Mouse (Mus musculus) heart, embryonic 16.5 days (tissue): Measurements from ENCODE around the gene Elmo1. TPM values are rescaled to one million over a fixed set of nuclear protein-coding genes. Genes with fewer than 3 reads are reported as not detected.
A peak's percentile ranks its signal among the peaks of the same experiment; 100 is the strongest.

Source experiments
- ATAC-seq: fragments of 200-750 bp; cut with Nextera tagmentation; replicated peaks from 2 replicates; pipeline ENCODE4 v1.8.0; 2017; ENCODE audit warnings: moderate number of reproducible peaks; ENCODE audit not compliant: insufficient read depth, low FRiP score; ENCODE audit errors: extremely low read depth
- H3K27ac ChIP-seq: fragments of 300-500 bp; sonication (generic); 2 replicates; pipeline ENCODE4 v1.5.1; 2014; ENCODE audit warnings: mild to moderate bottlenecking, low read length, control low read depth, moderate library complexity
- H3K27me3 ChIP-seq: fragments of 300-500 bp; sonication (generic); 2 replicates; pipeline ENCODE4 v1.6.1; 2014; ENCODE audit warnings: low read length, mixed read lengths; ENCODE audit not compliant: control insufficient read depth, insufficient read depth
- H3K36me3 ChIP-seq: fragments of 300-500 bp; sonication (generic); 2 replicates; pipeline ENCODE4 v1.6.1; 2014; ENCODE audit not compliant: control insufficient read depth, insufficient read depth
- H3K4me1 ChIP-seq: fragments of 300-500 bp; sonication (generic); 2 replicates; pipeline ENCODE4 v1.6.1; 2014; ENCODE audit warnings: low read length, mixed read lengths; ENCODE audit not compliant: control insufficient read depth, insufficient read depth
- H3K4me2 ChIP-seq: fragments of 300-500 bp; sonication (generic); 2 replicates; pipeline ENCODE4 v1.6.1; 2014; ENCODE audit warnings: low read depth, mild to moderate bottlenecking, control low read depth, low read length
- H3K4me3 ChIP-seq: fragments of 300-500 bp; sonication (generic); 2 replicates; pipeline ENCODE4 v1.5.1; 2014; ENCODE audit warnings: mild to moderate bottlenecking, control low read depth, low read length
- H3K9ac ChIP-seq: fragments of 300-500 bp; sonication (generic); 2 replicates; pipeline ENCODE4 v1.6.1; 2014; ENCODE audit warnings: low read length, control low read depth
- H3K9me3 ChIP-seq: fragments of 300-500 bp; sonication (generic); replicated peaks from 2 replicates; pipeline ENCODE4 v1.6.1; 2016; ENCODE audit warnings: low read length; ENCODE audit not compliant: control insufficient read depth
- WGBS: fragments of 180-500 bp; shearing (Covaris S2); extraction: QIAGEN DNeasy Blood & Tissue Kit; methylation state at CpG from one replicate; pipeline ENCODE4 v1.1.7; 2014; 5-methylcytosine and 5-hydroxymethylcytosine counted together
- polyA plus RNA-seq: library from polyadenylated mRNA; unstranded; fragments of >200 nt; fragmentation: Nextera tagmentation; extraction: Ambion mirVana; gene quantifications from 2 replicates; pipeline ENCODE4 v1.2.1, GENCODE M21; 2015

The Elmo1 gene
- polyA plus RNA-seq, 1 experiment from 2014 or later = 17.7 TPM

GRCm38 (mm10) chr13:20183512-20184238, 93.3 kb downstream of the Elmo1 start:
- Histone ChIP-seq H3K4me1 (peaks cover 11% of the 10 kb centered on the region), H3K4me3 (no peak overlapping the region), H3K36me3 (no peaks in the 10 kb centered on the region), H3K9ac (no peak overlapping the region), H3K27me3 (no peaks in the 10 kb centered on the region), H3K9me3 (no peaks in the 10 kb centered on the region), H3K4me2 (peak overlapping the region; percentile 3; the same call in 1 of the 2 replicates), H3K27ac (peak overlapping the region; percentile 63)
- no peak for ATAC-seq
- WGBS = 21% methylated on average over 9 of the region's 9 CpGs

DNA sequence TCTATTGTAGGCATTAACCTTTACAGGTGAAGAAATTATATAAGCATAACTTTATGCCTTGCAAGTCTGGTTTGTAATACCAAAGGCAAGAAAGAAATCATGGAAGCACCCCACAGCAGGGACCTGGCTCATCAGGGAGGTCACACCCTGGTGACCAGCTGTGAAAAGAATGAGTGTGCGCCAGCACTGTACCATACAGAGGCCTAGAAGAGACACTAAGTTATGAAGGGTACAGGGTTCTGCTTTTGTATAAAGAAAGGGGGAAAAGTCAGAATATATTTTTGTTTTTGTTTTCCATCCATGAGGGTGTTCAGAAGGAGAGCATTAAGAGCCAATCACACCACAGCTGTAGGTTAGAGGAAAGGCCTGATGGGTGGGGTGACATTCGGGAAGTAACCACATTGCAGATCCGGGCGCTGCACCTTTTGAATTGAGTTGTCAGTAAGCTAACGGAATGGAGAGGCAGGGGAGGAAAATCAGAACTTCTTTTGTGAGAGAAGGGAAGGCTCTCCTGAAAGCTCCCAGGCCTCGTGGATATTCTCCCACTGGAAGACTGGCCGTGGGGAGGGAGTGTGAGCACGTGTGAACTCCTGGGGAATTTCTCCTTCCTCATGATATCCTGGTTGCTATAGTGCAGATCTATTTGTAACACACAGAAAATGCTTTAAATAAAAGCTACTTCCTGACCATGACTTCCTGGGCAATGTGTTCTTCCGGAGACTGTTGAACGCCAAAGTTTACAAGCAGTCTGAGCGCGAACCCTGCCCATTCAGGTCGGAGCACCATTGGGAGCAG, 94.0 kb downstream of the Elmo1 start:
- Histone ChIP-seq H3K27ac (peak overlapping the region; percentile 63), H3K4me2 (peak overlapping the region; percentile 43), H3K4me1 (peaks cover 11% of the 10 kb centered on the region), H3K36me3 (no peaks in the 10 kb centered on the region), H3K9ac (no peak overlapping the region), H3K4me3 (peak overlapping the region; percentile 42), H3K27me3 (no peaks in the 10 kb centered on the region), H3K9me3 (no peaks in the 10 kb centered on the region)
- ATAC-seq = 0 out of 2 replicates have a peak, but pooled peaks have one; percentile 15
- WGBS = 53% methylated on average over 13 of the region's 13 CpGs

DNA sequence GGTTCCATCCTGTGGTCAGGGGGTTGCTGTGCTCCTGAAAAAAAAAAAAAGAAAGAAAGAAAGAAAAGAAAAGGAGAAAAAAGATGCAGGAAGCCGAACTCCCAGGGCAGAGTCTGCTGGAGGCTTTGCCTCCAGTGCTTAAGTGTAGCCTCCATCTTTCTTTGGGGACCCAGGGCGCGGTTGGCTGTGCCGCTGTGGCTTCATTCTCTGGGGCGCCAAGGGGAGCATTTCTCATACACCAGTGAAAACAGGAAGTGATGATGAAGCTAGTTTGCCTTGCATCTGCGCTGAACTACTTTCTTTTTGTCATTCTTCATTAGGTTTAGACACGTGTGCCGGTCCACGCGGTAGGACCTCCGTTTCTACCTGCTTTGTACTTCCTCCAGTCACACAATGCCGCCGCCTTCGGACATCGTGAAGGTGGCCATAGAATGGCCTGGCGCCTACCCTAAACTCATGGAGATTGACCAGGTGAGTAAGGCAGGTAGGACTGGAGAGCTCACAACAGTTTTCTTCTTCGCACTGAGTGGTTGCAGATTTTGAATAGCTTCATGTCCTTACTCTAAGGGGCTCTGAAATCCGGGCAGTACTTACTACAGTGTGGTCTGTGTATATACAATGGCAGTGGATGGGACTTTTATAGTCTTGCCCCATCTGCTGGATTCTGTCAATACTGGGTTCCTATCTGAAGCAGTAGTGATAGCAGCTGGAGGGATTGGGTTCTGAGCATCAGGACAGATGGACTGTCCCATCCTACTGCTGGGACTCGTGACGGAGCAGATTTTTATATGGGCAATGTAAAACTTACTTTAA, 94.8 kb downstream of the Elmo1 start:
- Histone ChIP-seq H3K4me1 (peaks cover 11% of the 10 kb centered on the region), H3K9ac (no peak overlapping the region), H3K27me3 (no peaks in the 10 kb centered on the region), H3K9me3 (no peaks in the 10 kb centered on the region; the same call in 1 of the 2 replicates), H3K4me3 (peak overlapping the region; percentile 42), H3K36me3 (peaks cover 3% of the 10 kb centered on the region), H3K27ac (peak overlapping the region; percentile 63), H3K4me2 (peak overlapping the region; percentile 43)
- ATAC-seq = no peak
- whole genome bisulfite sequencing = 77% methylated on average over 20 of the region's 20 CpGs

DNA sequence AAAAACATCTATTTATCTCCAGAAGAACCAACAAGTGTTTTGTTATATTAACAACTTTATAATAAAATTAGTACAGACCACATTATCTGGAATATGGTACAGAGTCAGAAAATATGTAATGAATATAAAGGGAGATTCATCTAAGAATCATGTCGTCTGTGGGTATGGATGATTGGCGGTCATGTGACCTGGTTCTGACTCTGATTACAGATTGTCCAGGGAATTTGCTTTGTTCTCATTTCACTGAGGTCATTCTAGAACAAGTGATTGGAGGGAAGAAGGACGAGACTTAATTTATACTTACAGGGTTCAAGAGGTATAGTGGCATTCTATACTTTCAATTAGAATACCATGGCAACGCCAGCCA, 95.4 kb downstream of the Elmo1 start:
- Histone ChIP-seq H3K4me1 (peaks cover 11% of the 10 kb centered on the region), H3K27ac (no peak overlapping the region), H3K27me3 (no peaks in the 10 kb centered on the region), H3K36me3 (peaks cover 4% of the 10 kb centered on the region), H3K4me3 (peak overlapping the region; percentile 42; the same call in 1 of the 2 replicates), H3K4me2 (peak overlapping the region; percentile 43), H3K9me3 (no peaks in the 10 kb centered on the region; the same call in 1 of the 2 replicates), H3K9ac (no peak overlapping the region)
- WGBS = 73% methylated on average over 4 of the region's 4 CpGs
- ATAC-seq = no peak

GRCm38 (mm10) chr13:20187647-20188046, 97.3 kb downstream of the Elmo1 start:
- 47% methylated on average over 2 of the region's 2 CpGs for WGBS
- Histone ChIP-seq H3K4me1 (peaks cover 11% of the 10 kb centered on the region), H3K36me3 (peaks cover 4% of the 10 kb centered on the region), H3K27me3 (no peaks in the 10 kb centered on the region), H3K4me2 (no peak overlapping the region), H3K9me3 (no peaks in the 10 kb centered on the region; the same call in 1 of the 2 replicates), H3K4me3 (no peak overlapping the region), H3K27ac (peak overlapping the region; percentile 55; the same call in 1 of the 2 replicates), H3K9ac (no peak overlapping the region)
- ATAC-seq = no peak

DNA sequence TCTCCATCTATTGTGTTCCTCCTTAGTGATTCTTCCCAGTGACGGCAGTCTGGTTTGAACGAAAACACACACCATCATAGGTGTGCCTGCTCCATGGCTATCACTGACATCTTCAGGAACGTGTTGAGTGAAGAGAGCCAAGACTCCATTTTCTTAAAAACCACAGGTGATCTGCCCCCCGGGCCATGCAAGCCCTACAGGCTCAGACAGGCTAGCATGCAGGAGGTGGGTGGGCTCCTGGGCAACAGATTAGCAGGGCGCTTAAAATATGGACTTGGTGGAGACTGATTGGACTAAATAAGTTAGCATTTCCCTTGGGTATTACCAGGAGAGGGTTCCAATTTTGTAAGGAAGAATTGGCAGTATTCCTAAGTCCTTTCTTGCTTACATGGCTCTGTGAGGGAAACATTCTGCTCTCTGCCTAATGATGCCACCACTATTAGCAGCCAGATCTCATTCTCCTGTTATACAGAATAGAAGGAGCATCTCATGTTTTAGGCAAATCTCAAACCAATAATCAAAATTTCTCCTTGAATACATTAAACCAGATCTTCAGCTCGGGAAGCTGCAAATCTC, 101.7 kb downstream of the Elmo1 start:
- no peak for ATAC-seq
- Histone ChIP-seq H3K4me1 (no peaks in the 10 kb centered on the region), H3K9me3 (no peaks in the 10 kb centered on the region; the same call in 1 of the 2 replicates), H3K27me3 (no peaks in the 10 kb centered on the region), H3K9ac (no peak overlapping the region), H3K4me3 (no peak overlapping the region), H3K27ac (no peak overlapping the region), H3K36me3 (peaks cover 4% of the 10 kb centered on the region), H3K4me2 (no peak overlapping the region)
- 72% methylated on average over 6 of the region's 6 CpGs for WGBS

DNA sequence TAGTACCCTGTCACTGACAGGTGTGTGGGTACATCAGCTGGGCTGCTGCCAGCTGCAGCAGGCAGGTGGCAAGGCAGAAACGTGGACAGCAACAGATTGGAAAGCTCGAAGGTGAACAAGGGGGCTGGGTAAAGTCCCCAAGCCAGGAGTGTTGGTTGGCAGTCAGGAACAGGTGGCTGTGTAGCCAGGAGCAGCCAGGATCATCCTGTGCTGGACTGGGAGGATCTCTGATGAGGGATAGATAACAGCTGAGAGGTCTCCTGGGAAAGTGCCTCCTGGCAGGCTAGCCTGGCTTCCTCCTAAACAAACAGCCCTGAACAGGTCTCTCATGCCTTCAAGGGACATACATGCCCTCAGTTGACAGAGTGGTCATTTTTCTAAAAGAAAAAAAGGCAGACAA, 110.2 kb downstream of the Elmo1 start:
- no peak overlapping the region for H3K4me3 ChIP-seq
- H3K4me1 ChIP-seq = no peaks in the 10 kb centered on the region; the same call in 1 of the 2 replicates
- no peak overlapping the region for H3K4me2 ChIP-seq
- H3K9ac ChIP-seq = no peak overlapping the region
- no peaks in the 10 kb centered on the region for H3K9me3 ChIP-seq
- H3K36me3 ChIP-seq = no peaks in the 10 kb centered on the region
- no peaks in the 10 kb centered on the region for H3K27me3 ChIP-seq
- 42% methylated on average over 2 of the region's 2 CpGs for WGBS
- ATAC-seq = no peak
- H3K27ac ChIP-seq = no peak overlapping the region

- H3K4me2 ChIP-seq = no peak overlapping the region
- no peaks in the 10 kb centered on the region; the same call in 1 of the 2 replicates for H3K4me1 ChIP-seq
- H3K4me3 ChIP-seq = no peak overlapping the region
- H3K9me3 ChIP-seq = no peaks in the 10 kb centered on the region
- no peaks in the 10 kb centered on the region for H3K36me3 ChIP-seq
- no peaks in the 10 kb centered on the region for H3K27me3 ChIP-seq
- WGBS = 79% methylated on average over 4 of the region's 4 CpGs
- no peak for ATAC-seq
- H3K9ac ChIP-seq = no peak overlapping the region
- no peak overlapping the region for H3K27ac ChIP-seq
Observed at GRCm38 (mm10) chr13:20202617-20203016, 112.2 kb downstream of the Elmo1 start.
